Mouse (Mus musculus) stomach, postnatal 0 days (tissue): Measurements from ENCODE around the gene Lyz2. TPM values are rescaled to one million over a fixed set of nuclear protein-coding genes. Genes with fewer than 3 reads are reported as not detected.
"Not testable (repeated sequence)": the region's sequence is repeated elsewhere in the genome, so short reads cannot be mapped to it uniquely, and the experiment has no call there.

Experiments used
- ATAC-seq: fragments of 200-750 bp; cut with Nextera tagmentation; 2 replicates; pipeline ENCODE4 v1.8.0; 2017; ENCODE audit not compliant: low FRiP score, low TSS enrichment
- DNase-seq: peaks from one replicate; pipeline ENCODE4 v3.0.0-alpha.2; 2016; ENCODE audit warnings: low spot score
- H3K27ac ChIP-seq: fragments of 300-500 bp; sonication (generic); replicated peaks from 2 replicates; pipeline ENCODE4 v1.5.1; 2014; ENCODE audit warnings: mild to moderate bottlenecking, control low read depth
- H3K27me3 ChIP-seq: fragments of 300-500 bp; sonication (generic); 2 replicates; pipeline ENCODE4 v1.6.1; 2014; ENCODE audit warnings: low read length; ENCODE audit not compliant: control insufficient read depth, insufficient read depth
- H3K36me3 ChIP-seq: fragments of 300-500 bp; sonication (generic); 2 replicates; pipeline ENCODE4 v1.6.1; 2014; ENCODE audit warnings: low read length, mixed read lengths; ENCODE audit not compliant: control insufficient read depth, insufficient read depth
- H3K4me1 ChIP-seq: fragments of 300-500 bp; sonication (generic); replicated peaks from 2 replicates; pipeline ENCODE4 v1.6.1; 2014; ENCODE audit warnings: antibody characterized with exemption; ENCODE audit not compliant: control insufficient read depth, insufficient read depth
- H3K4me2 ChIP-seq: fragments of 300-500 bp; sonication (generic); replicated peaks from 2 replicates; pipeline ENCODE4 v1.6.1; 2014; ENCODE audit warnings: low read depth, mild to moderate bottlenecking, control low read depth, moderate library complexity
- H3K4me3 ChIP-seq: fragments of 300-500 bp; sonication (generic); 2 replicates; pipeline ENCODE4 v1.5.1; 2014; ENCODE audit warnings: low read depth, low read length, control low read depth
- H3K9ac ChIP-seq: fragments of 300-500 bp; sonication (generic); 2 replicates; pipeline ENCODE4 v1.6.1; 2014; ENCODE audit warnings: mild to moderate bottlenecking, low read length, control low read depth, mixed read lengths
- H3K9me3 ChIP-seq: fragments of 300-500 bp; sonication (generic); 2 replicates; pipeline ENCODE4 v1.6.1; 2016; ENCODE audit warnings: low read length; ENCODE audit not compliant: control insufficient read depth
- CTCF ChIP-seq: IDR thresholded peaks from 2 replicates; pipeline ENCODE4 v1.5.1; 2016; ENCODE audit warnings: antibody characterized with exemption, low read depth, mild to moderate bottlenecking, moderate library complexity
- EP300 ChIP-seq: optimal IDR thresholded peaks from 2 replicates; pipeline ENCODE3; 2016; ENCODE audit warnings: antibody characterized with exemption
- WGBS: fragments of 180-500 bp; shearing (Covaris S2); extraction: QIAGEN DNeasy Blood & Tissue Kit; methylation state at CpG from one replicate; pipeline ENCODE4 v1.1.7; 2014; 5-methylcytosine and 5-hydroxymethylcytosine counted together
- polyA plus RNA-seq: library from polyadenylated mRNA; unstranded; fragments of >200 nt; fragmentation: Nextera tagmentation; extraction: Ambion mirVana; gene quantifications from 2 replicates; pipeline ENCODE4 v1.2.1, GENCODE M21; 2015

Lyz2 gene
- polyA plus RNA-seq, 1 experiment from 2014 or later: 54.0 TPM

GRCm38 (mm10) chr10:117282551-117282950, 430 bp upstream of the Lyz2 start:
- Histone ChIP-seq H3K9ac (no peak overlapping the region), H3K9me3 (no peaks in the 10 kb centered on the region), H3K4me3 (no peak overlapping the region), H3K27me3 (no peaks in the 10 kb centered on the region), H3K4me1 (0 out of 2 replicates have a peak, but pooled peaks cover 2% of the 10 kb centered on the region), H3K36me3 (no peaks in the 10 kb centered on the region), H3K27ac (no peak overlapping the region), H3K4me2 (no peak overlapping the region)
- WGBS: 68% methylated on average over 2 of the region's 2 CpGs
- ATAC-seq (no peak), DNase-seq (no peak)
- TF ChIP-seq CTCF: no peak
- no peak for TF ChIP-seq EP300

- no peaks in the 10 kb centered on the region for H3K36me3 ChIP-seq
- no peaks in the 10 kb centered on the region for H3K27me3 ChIP-seq
- no peak overlapping the region for H3K4me3 ChIP-seq
- DNase-seq (no peak), ATAC-seq (no peak)
- WGBS: 76% methylated on average over 7 of the region's 7 CpGs
- no peak overlapping the region for H3K4me2 ChIP-seq
- TF ChIP-seq EP300: no peak
- no peak for TF ChIP-seq CTCF
- no peak overlapping the region for H3K9ac ChIP-seq
- H3K27ac ChIP-seq: peak overlapping the region; percentile 67
- H3K4me1 ChIP-seq: 0 out of 2 replicates have a peak, but pooled peaks cover 2% of the 10 kb centered on the region
- no peaks in the 10 kb centered on the region for H3K9me3 ChIP-seq
Observed at GRCm38 (mm10) chr10:117281381-117281920, 670 bp downstream of the Lyz2 start.

- Histone ChIP-seq H3K9me3 (no peaks in the 10 kb centered on the region), H3K27me3 (no peaks in the 10 kb centered on the region), H3K4me1 (0 out of 2 replicates have a peak, but pooled peaks cover 2% of the 10 kb centered on the region), H3K27ac (no peak overlapping the region), H3K4me3 (no peak overlapping the region), H3K4me2 (no peak overlapping the region), H3K9ac (no peak overlapping the region), H3K36me3 (no peaks in the 10 kb centered on the region)
- ATAC-seq (no peak), DNase-seq (no peak)
- WGBS: 64% methylated on average over 1 of the region's 1 CpGs
- no peak for TF ChIP-seq EP300
- no peak for TF ChIP-seq CTCF
Observed at GRCm38 (mm10) chr10:117280000-117280399, 2.1 kb downstream of the Lyz2 start.

- H3K9ac ChIP-seq, H3K4me2 ChIP-seq, H3K27me3 ChIP-seq, H3K36me3 ChIP-seq, ATAC-seq, DNase-seq, H3K4me1 ChIP-seq, H3K27ac ChIP-seq, H3K9me3 ChIP-seq, H3K4me3 ChIP-seq: not testable (repeated sequence)
- 45% methylated on average over 2 of the region's 2 CpGs for WGBS
Observed at GRCm38 (mm10) chr10:117278510-117278909, 3.6 kb downstream of the Lyz2 start.

- H3K4me1 ChIP-seq, H3K27me3 ChIP-seq, H3K27ac ChIP-seq, DNase-seq, H3K4me2 ChIP-seq, H3K36me3 ChIP-seq, H3K9ac ChIP-seq, H3K4me3 ChIP-seq, H3K9me3 ChIP-seq, ATAC-seq: not testable (repeated sequence)
- WGBS: 85% methylated on average over 9 of the region's 9 CpGs
Observed at GRCm38 (mm10) chr10:117277779-117278178, 4.3 kb downstream of the Lyz2 start.

- H3K9me3 ChIP-seq: no peaks in the 10 kb centered on the region
- H3K27me3 ChIP-seq: no peaks in the 10 kb centered on the region
- H3K36me3 ChIP-seq: no peaks in the 10 kb centered on the region
- no peak overlapping the region for H3K4me3 ChIP-seq
- ATAC-seq (no peak), DNase-seq (no peak)
- H3K4me1 ChIP-seq: no peaks in the 10 kb centered on the region
- no peak overlapping the region for H3K9ac ChIP-seq
- H3K27ac ChIP-seq: no peak overlapping the region
- H3K4me2 ChIP-seq: no peak overlapping the region
- WGBS: 76% methylated on average over 10 of the region's 10 CpGs
- TF ChIP-seq EP300 (no peak), CTCF (no peak)
Observed at GRCm38 (mm10) chr10:117275681-117276369, 6.3 kb downstream of the Lyz2 start.

- H3K36me3 ChIP-seq, H3K9ac ChIP-seq, H3K4me2 ChIP-seq, H3K27me3 ChIP-seq, H3K27ac ChIP-seq, DNase-seq, H3K9me3 ChIP-seq, H3K4me1 ChIP-seq, ATAC-seq, H3K4me3 ChIP-seq: not testable (repeated sequence)
- WGBS: 87% methylated on average over 3 of the region's 7 CpGs
Observed at GRCm38 (mm10) chr10:117274645-117275044, 7.5 kb downstream of the Lyz2 start.
